Mouse (Mus musculus) forebrain, embryonic 15.5 days (tissue): ENCODE measurements at regions not wholly inside any gene's neighbourhood (a gene's known extent, or its start where the extent isn't known, plus 50 kb on each side); places are given as distances from the start of the nearest gene placed in this dataset.

Experiments
- ATAC-seq: fragments of 200-750 bp; cut with Nextera tagmentation; replicated peaks from 2 replicates; pipeline ENCODE4 v1.8.0; 2017; ENCODE audit warnings: mild to moderate bottlenecking, moderate TSS enrichment, moderate library complexity
- H3K27ac ChIP-seq: fragments of 300-500 bp; sonication (generic); replicated peaks from 2 replicates; pipeline ENCODE4 v1.5.1; 2015; ENCODE audit warnings: mild to moderate bottlenecking, inconsistent platforms
- H3K27me3 ChIP-seq: fragments of 300-500 bp; sonication (generic); 2 replicates; pipeline ENCODE4 v1.6.1; 2015; ENCODE audit warnings: inconsistent platforms
- H3K36me3 ChIP-seq: fragments of 300-500 bp; sonication (generic); 2 replicates; pipeline ENCODE4 v1.6.1; 2015; ENCODE audit warnings: mild to moderate bottlenecking, inconsistent platforms
- H3K4me1 ChIP-seq: fragments of 300-500 bp; sonication (generic); 2 replicates; pipeline ENCODE4 v1.6.1; 2015; ENCODE audit warnings: inconsistent platforms
- H3K4me2 ChIP-seq: fragments of 300-500 bp; sonication (generic); replicated peaks from 2 replicates; pipeline ENCODE4 v1.6.1; 2015; ENCODE audit warnings: mild to moderate bottlenecking, inconsistent platforms
- H3K4me3 ChIP-seq: fragments of 300-500 bp; sonication (generic); 2 replicates; pipeline ENCODE4 v1.5.1; 2015; ENCODE audit warnings: mild to moderate bottlenecking, inconsistent platforms
- H3K9ac ChIP-seq: fragments of 300-500 bp; sonication (generic); replicated peaks from 2 replicates; pipeline ENCODE4 v1.6.1; 2015; ENCODE audit warnings: mild to moderate bottlenecking, inconsistent platforms
- H3K9me3 ChIP-seq: fragments of 300-500 bp; sonication (generic); 2 replicates; pipeline ENCODE4 v1.6.1; 2016; ENCODE audit warnings: inconsistent platforms
- WGBS: fragments of 180-500 bp; shearing (Covaris S2); methylation state at CpG from one replicate; pipeline ENCODE4 v1.1.7; 2015; ENCODE audit warnings: mixed read lengths; 5-methylcytosine and 5-hydroxymethylcytosine counted together

- H3K9me3 ChIP-seq: no peaks in the 10 kb centered on the region
- peaks cover 15% of the 10 kb centered on the region for H3K4me1 ChIP-seq
- 88% methylated on average over 6 of the region's 6 CpGs for WGBS
- H3K4me2 ChIP-seq: no peak overlapping the region
- no peaks in the 10 kb centered on the region for H3K36me3 ChIP-seq
- H3K27me3 ChIP-seq: no peaks in the 10 kb centered on the region
- ATAC-seq: no peak
- H3K27ac ChIP-seq: peak overlapping the region; percentile 55
- H3K4me3 ChIP-seq: no peak overlapping the region
- H3K9ac ChIP-seq: no peak overlapping the region
Measured at GRCm38 (mm10) chr6:99785212-99785611, 59.0 kb upstream of the Prok2 start.

GRCm38 (mm10) chr6:99784804-99785203 is 58.6 kb upstream of the Prok2 start:
- no peaks in the 10 kb centered on the region for H3K36me3 ChIP-seq
- peak overlapping the region; percentile 55 for H3K27ac ChIP-seq
- no peaks in the 10 kb centered on the region for H3K9me3 ChIP-seq
- no peak for ATAC-seq
- 83% methylated on average over 3 of the region's 3 CpGs for WGBS
- no peak overlapping the region for H3K4me3 ChIP-seq
- H3K27me3 ChIP-seq: no peaks in the 10 kb centered on the region
- H3K9ac ChIP-seq: no peak overlapping the region
- H3K4me1 ChIP-seq: peaks cover 15% of the 10 kb centered on the region
- no peak overlapping the region for H3K4me2 ChIP-seq

- Histone ChIP-seq H3K27ac (peak overlapping the region; percentile 55), H3K4me3 (no peak overlapping the region), H3K27me3 (no peaks in the 10 kb centered on the region), H3K9me3 (no peaks in the 10 kb centered on the region), H3K36me3 (no peaks in the 10 kb centered on the region), H3K4me2 (no peak overlapping the region), H3K9ac (no peak overlapping the region), H3K4me1 (peaks cover 15% of the 10 kb centered on the region)
- ATAC-seq: peak; percentile 51; the same call in 1 of the 2 replicates
- 11% methylated on average over 8 of the region's 8 CpGs for WGBS
Measured at GRCm38 (mm10) chr6:99784285-99784684, 58.1 kb upstream of the Prok2 start.

- 88% methylated on average over 2 of the region's 2 CpGs for WGBS
- H3K4me2 ChIP-seq: no peak overlapping the region
- H3K27me3 ChIP-seq: no peaks in the 10 kb centered on the region
- peaks cover 15% of the 10 kb centered on the region for H3K4me1 ChIP-seq
- H3K9ac ChIP-seq: no peak overlapping the region
- no peak overlapping the region for H3K27ac ChIP-seq
- no peaks in the 10 kb centered on the region for H3K36me3 ChIP-seq
- ATAC-seq: no peak
- no peaks in the 10 kb centered on the region for H3K9me3 ChIP-seq
- H3K4me3 ChIP-seq: no peak overlapping the region
Measured at GRCm38 (mm10) chr6:99782996-99783395, 56.8 kb upstream of the Prok2 start.
